Mouse (Mus musculus) embryonic facial prominence, embryonic 14.5 days (tissue): Measurements from ENCODE around the gene Tspan33. TPM values are rescaled to one million over a fixed set of nuclear protein-coding genes. Genes with fewer than 3 reads are reported as not detected.

Source experiments
- ATAC-seq: fragments of 200-750 bp; cut with Nextera tagmentation; 2 replicates; pipeline ENCODE4 v1.8.0; 2017; ENCODE audit warnings: low read depth, moderate number of reproducible peaks, moderate TSS enrichment
- DNase-seq: peaks from one replicate; pipeline ENCODE4 v3.0.0-alpha.2; 2015; ENCODE audit warnings: low spot score
- H3K27ac ChIP-seq: fragments of 300-500 bp; sonication (generic); replicated peaks from 2 replicates; pipeline ENCODE4 v1.5.1; 2014; ENCODE audit warnings: low read depth, mild to moderate bottlenecking, low read length, moderate library complexity
- H3K27me3 ChIP-seq: fragments of 300-500 bp; sonication (generic); replicated peaks from 2 replicates; pipeline ENCODE4 v1.6.1; 2014; ENCODE audit warnings: low read length; ENCODE audit not compliant: control insufficient read depth, insufficient read depth
- H3K36me3 ChIP-seq: fragments of 300-500 bp; sonication (generic); 2 replicates; pipeline ENCODE4 v1.6.1; 2014; ENCODE audit warnings: low read length, mixed read lengths; ENCODE audit not compliant: control insufficient read depth, insufficient read depth
- H3K4me1 ChIP-seq: fragments of 300-500 bp; sonication (generic); 2 replicates; pipeline ENCODE4 v1.6.1; 2014; ENCODE audit warnings: antibody characterized with exemption, low read length; ENCODE audit not compliant: control insufficient read depth, insufficient read depth
- H3K4me2 ChIP-seq: fragments of 300-500 bp; sonication (generic); 2 replicates; pipeline ENCODE4 v1.6.1; 2014; ENCODE audit warnings: low read depth, mild to moderate bottlenecking, low read length, moderate library complexity, mixed read lengths
- H3K4me3 ChIP-seq: fragments of 300-500 bp; sonication (generic); 2 replicates; pipeline ENCODE4 v1.5.1; 2014; ENCODE audit warnings: low read depth, mild to moderate bottlenecking, low read length
- H3K9ac ChIP-seq: fragments of 300-500 bp; sonication (generic); 2 replicates; pipeline ENCODE4 v1.6.1; 2014; ENCODE audit warnings: low read depth, mild to moderate bottlenecking, low read length, moderate library complexity, mixed read lengths
- H3K9me3 ChIP-seq: fragments of 300-500 bp; sonication (generic); 2 replicates; pipeline ENCODE4 v1.6.1; 2016; ENCODE audit warnings: low read length; ENCODE audit not compliant: control insufficient read depth
- WGBS: fragments of 180-500 bp; shearing (Covaris S2); extraction: QIAGEN DNeasy Blood & Tissue Kit; methylation state at CpG from one replicate; pipeline ENCODE4 v1.1.7; 2014; 5-methylcytosine and 5-hydroxymethylcytosine counted together
- polyA plus RNA-seq: library from polyadenylated mRNA; unstranded; fragments of >200 nt; fragmentation: Nextera tagmentation; extraction: Ambion mirVana; gene quantifications from 2 replicates; pipeline ENCODE4 v1.2.1, GENCODE M21; 2014

Tspan33 gene
- polyA plus RNA-seq: 3.4 and 5.0 TPM in 2 replicates

GRCm38 (mm10) chr6:29693953-29694352 is at the start of gene Tspan33:
TSS of gene Tspan33 (plus strand) at chr6:29694222.
- H3K4me3 ChIP-seq: peak within 1 kb of the TSS; percentile 73
- H3K9me3 ChIP-seq: no peaks in the 10 kb centered on the region
- ATAC-seq: peak; percentile 98
- 0% methylated on average over 9 of the region's 41 CpGs for WGBS
- H3K36me3 ChIP-seq: no peaks in the 10 kb centered on the region
- peak within 1 kb of the TSS; percentile 99 for H3K4me2 ChIP-seq
- no peak within 1 kb of the TSS for H3K27ac ChIP-seq
- H3K9ac ChIP-seq: peak within 1 kb of the TSS; percentile 76
- H3K27me3 ChIP-seq: peaks cover 30% of the 10 kb centered on the region
- H3K4me1 ChIP-seq: 0 out of 2 replicates have a peak, but pooled peaks cover 4% of the 10 kb centered on the region
- peak; percentile 96 for DNase-seq

DNA sequence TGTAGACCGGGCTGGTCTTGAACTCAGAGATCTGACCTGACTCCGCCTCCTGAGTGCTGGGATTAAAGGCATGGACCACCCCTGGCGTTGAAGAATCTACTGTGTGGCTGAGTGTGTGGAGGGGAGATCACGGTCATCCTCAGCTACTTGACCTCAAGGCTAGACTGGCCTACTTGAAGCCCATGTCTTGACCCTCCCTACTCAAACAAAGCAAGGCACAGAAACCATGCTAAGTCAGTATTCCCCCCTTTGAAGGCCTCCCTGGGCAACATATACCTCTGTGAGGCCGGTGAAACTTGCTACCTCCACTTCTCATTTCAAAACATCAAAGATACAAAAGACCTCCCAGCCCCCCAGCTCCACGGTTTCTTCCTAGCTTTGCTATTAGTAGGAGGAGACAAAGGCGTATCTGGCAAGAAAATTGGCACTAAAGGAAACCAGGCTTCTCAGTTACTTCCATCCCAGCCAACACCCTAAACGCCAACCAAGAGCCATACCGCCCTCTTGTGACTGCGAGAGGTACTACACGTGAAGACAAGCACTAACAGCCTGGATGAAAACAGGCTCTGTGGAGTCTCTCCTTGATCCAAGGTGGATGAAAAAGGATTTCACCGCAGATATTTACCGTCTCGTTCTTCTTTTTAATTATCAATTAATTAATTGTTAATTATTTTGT is 44.4 kb upstream of the Tspan33 start:
- Histone ChIP-seq H3K4me3 (no peak overlapping the region), H3K4me2 (no peak overlapping the region), H3K9me3 (no peaks in the 10 kb centered on the region), H3K9ac (no peak overlapping the region), H3K27ac (no peak overlapping the region), H3K36me3 (no peaks in the 10 kb centered on the region), H3K4me1 (no peaks in the 10 kb centered on the region), H3K27me3 (no peaks in the 10 kb centered on the region)
- WGBS: 32% methylated on average over 14 of the region's 14 CpGs
- ATAC-seq: peak; percentile 62
- DNase-seq: peak; percentile 89

DNA sequence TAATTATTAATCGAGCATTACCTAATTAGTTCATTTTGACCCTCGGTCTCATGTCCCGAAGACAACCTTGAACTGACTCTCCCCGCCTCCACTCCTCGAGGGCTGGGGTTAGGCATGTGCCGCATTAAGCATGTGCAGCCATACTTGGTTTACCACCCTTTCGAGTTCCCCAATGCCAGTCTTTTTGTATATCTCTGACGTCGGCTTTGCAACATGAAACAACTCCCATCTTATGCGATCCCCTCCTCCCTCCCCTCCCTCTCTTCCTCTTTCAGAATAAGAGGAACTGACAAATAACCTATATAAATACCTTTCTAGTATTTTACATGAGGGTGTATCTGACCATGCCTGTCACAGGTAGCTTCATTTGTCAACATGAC is 43.9 kb upstream of the Tspan33 start:
- no peaks in the 10 kb centered on the region for H3K36me3 ChIP-seq
- H3K4me3 ChIP-seq: no peak overlapping the region
- WGBS: 68% methylated on average over 10 of the region's 10 CpGs
- no peak for ATAC-seq
- no peaks in the 10 kb centered on the region for H3K4me1 ChIP-seq
- no peaks in the 10 kb centered on the region for H3K27me3 ChIP-seq
- no peak for DNase-seq
- no peaks in the 10 kb centered on the region for H3K9me3 ChIP-seq
- H3K4me2 ChIP-seq: no peak overlapping the region
- no peak overlapping the region for H3K27ac ChIP-seq
- H3K9ac ChIP-seq: no peak overlapping the region

- ATAC-seq: no peak
- Histone ChIP-seq H3K9ac (no peak overlapping the region), H3K27me3 (no peaks in the 10 kb centered on the region)
Measured at GRCm38 (mm10) chr6:29653271-29653670, 40.8 kb upstream of the Tspan33 start.

GRCm38 (mm10) chr6:29658626-29659475 is 35.2 kb upstream of the Tspan33 start:
- ATAC-seq (no peak), DNase-seq (no peak)
- no peaks in the 10 kb centered on the region for H3K27me3 ChIP-seq
- no peak overlapping the region for H3K9ac ChIP-seq
- H3K27ac ChIP-seq: no peak overlapping the region
- no peaks in the 10 kb centered on the region for H3K36me3 ChIP-seq
- no peaks in the 10 kb centered on the region for H3K9me3 ChIP-seq
- H3K4me1 ChIP-seq: no peaks in the 10 kb centered on the region
- WGBS: 92% methylated on average over 3 of the region's 3 CpGs
- no peak overlapping the region for H3K4me2 ChIP-seq
- H3K4me3 ChIP-seq: no peak overlapping the region

More at GRCm38 (mm10) chr6:29653271-29653670, 40.8 kb upstream of the Tspan33 start:
- Histone ChIP-seq H3K4me1 (no peaks in the 10 kb centered on the region), H3K27ac (no peak overlapping the region), H3K36me3 (no peaks in the 10 kb centered on the region), H3K4me3 (no peak overlapping the region), H3K4me2 (no peak overlapping the region), H3K9me3 (no peaks in the 10 kb centered on the region)
- no peak for DNase-seq

GRCm38 (mm10) chr6:29659964-29660363 is 34.1 kb upstream of the Tspan33 start:
- Histone ChIP-seq H3K4me1 (no peaks in the 10 kb centered on the region), H3K4me3 (no peak overlapping the region), H3K4me2 (no peak overlapping the region), H3K27ac (no peak overlapping the region), H3K9me3 (no peaks in the 10 kb centered on the region), H3K27me3 (no peaks in the 10 kb centered on the region), H3K36me3 (no peaks in the 10 kb centered on the region), H3K9ac (no peak overlapping the region)
- DNase-seq (no peak), ATAC-seq (no peak)
- 82% methylated on average over 2 of the region's 2 CpGs for WGBS

- Histone ChIP-seq H3K9ac (no peak overlapping the region), H3K9me3 (no peaks in the 10 kb centered on the region), H3K27me3 (no peaks in the 10 kb centered on the region), H3K27ac (no peak overlapping the region), H3K4me1 (no peaks in the 10 kb centered on the region), H3K36me3 (no peaks in the 10 kb centered on the region), H3K4me2 (no peak overlapping the region), H3K4me3 (no peak overlapping the region)
- ATAC-seq (no peak), DNase-seq (peak; percentile 26)
- WGBS: 58% methylated on average over 11 of the region's 11 CpGs
Measured at GRCm38 (mm10) chr6:29660662-29661307, 33.2 kb upstream of the Tspan33 start.

DNA sequence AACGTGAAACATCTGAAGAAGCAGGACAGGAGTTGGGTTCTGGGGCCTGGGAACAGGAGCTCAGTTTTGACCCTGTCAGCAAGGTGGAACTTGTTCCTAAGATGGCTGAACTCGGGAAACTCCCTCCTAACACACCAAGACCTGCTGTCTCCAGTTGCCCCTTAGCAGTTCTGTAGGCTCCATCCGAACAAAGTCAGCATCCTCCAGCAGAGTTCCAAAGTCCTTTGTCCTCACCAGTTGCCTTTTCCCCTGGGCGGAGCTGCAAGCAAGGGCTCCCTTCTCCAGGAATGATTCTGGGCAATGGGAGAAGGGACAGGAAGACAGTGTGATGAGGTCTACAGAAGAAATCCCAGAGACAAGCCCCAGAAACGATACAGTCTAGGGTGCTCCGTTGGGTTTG is 26.8 kb upstream of the Tspan33 start:
- Histone ChIP-seq H3K27me3 (no peaks in the 10 kb centered on the region), H3K9me3 (no peaks in the 10 kb centered on the region), H3K4me2 (no peak overlapping the region), H3K4me1 (no peaks in the 10 kb centered on the region; the same call in 1 of the 2 replicates), H3K9ac (no peak overlapping the region), H3K36me3 (no peaks in the 10 kb centered on the region), H3K27ac (no peak overlapping the region), H3K4me3 (no peak overlapping the region)
- WGBS: 73% methylated on average over 6 of the region's 6 CpGs
- ATAC-seq (no peak), DNase-seq (no peak)
